Mouse (Mus musculus): Measurements from ENCODE around the gene Rgs8.

Gene Rgs8

DNA sequence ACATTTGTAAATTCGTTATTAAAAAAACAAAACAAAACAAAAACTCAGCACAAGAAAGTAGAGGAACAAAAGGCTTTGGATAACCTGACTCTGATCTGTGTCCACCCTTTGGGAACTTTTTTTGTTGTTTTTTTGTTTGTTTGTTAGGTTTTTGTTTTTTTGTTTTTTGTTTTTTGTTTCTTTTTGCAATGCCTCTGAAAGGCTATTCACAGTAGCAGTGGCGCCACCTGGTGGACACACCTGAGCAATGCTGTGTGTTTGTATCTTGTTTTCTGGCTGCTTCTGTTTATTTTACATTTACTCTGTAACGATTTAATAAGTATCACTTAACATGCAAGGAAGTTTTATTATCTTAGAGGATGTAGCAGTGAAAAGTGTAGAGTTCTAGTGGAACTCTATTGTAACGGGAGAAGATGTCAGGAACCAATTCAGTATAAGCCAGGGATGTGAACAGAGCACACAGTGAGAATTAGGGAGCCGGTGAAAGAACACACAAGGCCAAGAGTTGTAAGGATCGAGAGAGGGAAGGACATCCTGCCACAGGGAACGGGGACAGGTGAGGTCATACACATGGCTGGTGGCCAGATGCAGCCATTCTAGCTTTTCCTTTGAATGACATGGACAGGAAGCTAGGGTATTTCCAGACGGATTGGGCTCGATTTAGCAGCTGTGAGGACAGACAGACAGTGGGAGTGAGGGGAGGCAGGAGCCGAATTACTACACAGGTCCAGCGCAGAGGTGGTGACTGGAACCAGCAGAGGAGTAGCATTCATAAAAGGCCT, 89.7 kb downstream of the Rgs8 start:
- DNase-seq (ENCODE audit: low read depth, low spot score): no peak

DNA sequence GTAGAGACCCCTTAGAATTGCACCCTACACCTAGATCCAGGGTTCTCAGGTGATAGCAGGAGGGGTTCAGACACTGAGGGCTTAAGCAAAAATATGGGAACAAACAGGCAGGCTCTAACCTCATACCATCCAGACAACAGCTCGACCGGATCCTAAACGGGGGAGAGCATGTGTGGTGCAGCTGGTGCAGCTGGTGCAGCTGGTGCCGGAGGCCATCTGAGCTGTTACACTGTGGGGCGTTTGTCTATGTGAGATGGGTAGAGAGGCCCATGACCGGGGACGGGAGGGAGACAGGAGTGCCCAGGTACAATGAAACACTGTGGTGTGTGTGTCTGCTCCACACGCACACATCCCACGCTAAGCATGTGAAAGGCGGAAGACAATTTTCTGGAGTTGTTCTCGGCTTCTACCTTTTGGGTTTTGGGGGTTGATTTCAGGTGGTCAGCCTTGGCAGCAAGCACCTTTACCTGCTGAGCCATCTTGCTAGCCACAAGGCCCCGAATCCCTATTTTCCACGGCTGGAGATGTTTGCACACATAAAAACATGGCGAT, 93.4 kb downstream of the Rgs8 start:
- DNase-seq (ENCODE audit: low read depth, low spot score): no peak

DNA sequence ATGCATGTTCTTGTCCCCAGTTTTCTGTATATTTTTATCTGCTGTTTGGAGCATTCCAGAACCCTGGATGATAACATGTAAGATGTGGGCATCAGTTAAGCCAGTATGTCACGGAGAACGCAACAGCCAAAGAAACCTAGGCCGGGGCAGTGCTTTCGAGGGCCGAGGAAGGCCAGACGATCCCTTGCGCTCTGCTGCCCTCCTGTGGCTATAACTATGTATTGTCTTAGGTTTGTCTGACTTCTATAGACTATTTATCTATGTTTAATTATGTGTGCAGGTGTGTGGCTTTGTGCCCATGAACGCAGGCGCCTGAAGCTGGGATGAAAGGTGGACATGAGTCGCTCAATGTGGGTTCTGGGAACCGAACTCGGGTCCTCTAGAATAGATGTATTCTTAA, 93.9 kb downstream of the Rgs8 start:
- DNase-seq (ENCODE audit: low read depth, low spot score): no peak

DNA sequence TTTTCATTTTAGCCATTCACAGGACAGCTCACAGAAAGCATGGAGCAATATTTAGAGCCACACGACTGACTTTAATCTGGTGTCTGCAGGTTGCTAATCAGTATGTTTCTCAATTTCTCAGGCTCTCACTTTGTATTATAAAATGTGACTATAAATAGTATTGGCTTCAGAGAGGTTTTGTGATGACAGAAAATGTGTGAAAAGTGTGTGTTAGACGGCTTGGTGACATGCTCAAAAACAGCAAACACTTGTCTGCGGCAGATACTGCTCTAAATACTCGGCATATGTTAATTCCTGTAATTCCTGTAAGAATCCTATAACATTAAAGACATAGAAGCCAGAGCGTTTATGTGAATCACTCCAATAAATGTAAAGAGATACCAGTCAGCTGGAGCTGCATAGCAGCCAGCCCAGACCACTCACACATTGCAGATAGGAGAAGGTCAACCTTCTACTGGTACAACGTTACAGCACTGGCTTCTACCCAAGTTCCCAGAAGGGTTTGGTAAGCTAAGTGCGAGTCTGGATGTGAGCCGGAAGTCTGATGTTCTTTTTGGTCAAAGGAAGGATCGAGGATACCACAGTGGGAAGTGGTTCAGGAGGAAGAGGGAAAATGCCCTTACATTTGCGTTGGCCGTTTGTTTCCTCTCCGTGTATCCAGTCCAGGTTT, 95.2 kb downstream of the Rgs8 start:
- DNase-seq (ENCODE audit: low read depth, low spot score): no peak

- no peak for DNase-seq (ENCODE audit: low read depth, low spot score)
Measured at GRCm38 (mm10) chr1:153748549-153748948, 95.7 kb downstream of the Rgs8 start.

DNA sequence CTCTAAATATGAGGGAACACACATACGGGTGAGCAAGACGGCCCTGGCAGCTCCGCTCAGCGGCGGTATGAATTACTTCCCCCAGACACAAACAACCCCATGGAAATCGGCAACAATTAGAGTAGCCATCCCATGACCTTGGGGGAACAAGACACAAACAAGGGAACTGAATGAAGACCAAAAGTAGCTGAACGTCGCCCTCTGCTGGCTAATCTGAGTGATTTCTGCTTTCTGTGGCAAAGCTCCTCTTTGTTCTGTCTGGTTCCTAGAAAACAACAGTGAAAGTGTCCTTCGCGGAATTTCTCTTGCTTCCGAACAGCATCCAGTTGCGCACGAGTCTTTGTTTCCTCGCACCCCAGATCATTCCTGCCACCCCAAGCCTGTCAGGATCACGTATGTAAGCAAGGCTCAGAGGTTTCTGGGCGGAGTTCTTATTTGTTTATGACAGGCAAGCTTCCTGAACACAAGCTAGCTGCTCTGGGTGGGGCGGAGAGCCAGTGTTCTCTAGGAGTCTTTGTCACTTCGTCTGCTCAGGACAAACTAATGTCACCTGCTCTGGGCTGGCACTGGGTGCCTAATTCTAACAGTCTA, 96.5 kb downstream of the Rgs8 start, which contains the start of gene Rnasel:
Gene Rnasel (plus strand): TSS at position 216 of the 591 bp plus-strand sequence.
- DNase-seq (ENCODE audit: low read depth, low spot score): peak; percentile 79
